Mouse (Mus musculus) neutrophil, adult 5-6 weeks (primary cell): ENCODE results near the gene Alad. TPM values are rescaled to one million over a fixed set of nuclear protein-coding genes. Genes with fewer than 3 reads are reported as not detected.

Source experiments
- ATAC-seq: fragments of 151-379, 151-347 bp; 2 replicates; pipeline ENCODE4 v1.8.0; 2017; ENCODE audit warnings: mild to moderate bottlenecking, moderate TSS enrichment; ENCODE audit not compliant: insufficient number of reproducible peaks, poor library complexity, low FRiP score, severe bottlenecking; ENCODE audit errors: extremely low read depth
- total RNA-seq: library from RNA; stranded (forward); fragments of 200-1000 nt; gene quantifications from 2 replicates; pipeline ENCODE4 v1.2.3, GENCODE M21; 2017

Alad gene
- total RNA-seq, 1 experiment from 2014 or later = 6.8 TPM

- no peak for ATAC-seq
Measured at GRCm38 (mm10) chr4:62460348-62460747, 59.4 kb downstream of the Alad start.

Other genes with a start within 250 kb of the Alad start
- gene Fkbp15, start 159.4 kb downstream of the Alad start, total RNA-seq = 134 and 141 TPM in 2 replicates
- gene Slc31a1, start 159.2 kb downstream of the Alad start, total RNA-seq = 8.1 and 8.3 TPM in 2 replicates
- 44.3 and 44.7 TPM in 2 replicates for gene Cdc26, start 111.3 kb downstream of the Alad start, total RNA-seq
- 13.1 and 15.7 TPM in 2 replicates for gene Prpf4, start 111.1 kb downstream of the Alad start, total RNA-seq
- not detected in 2 replicates for gene Rnf183, start 84.7 kb downstream of the Alad start, total RNA-seq
- gene Wdr31, start 49.0 kb downstream of the Alad start, total RNA-seq = 0.35 TPM in 1 of 2 replicates, not detected in the other
- 1.3 and 1.8 TPM in 2 replicates for gene Bspry, start 39.9 kb downstream of the Alad start, total RNA-seq
- gene Hdhd3, start 16.5 kb downstream of the Alad start, total RNA-seq = not detected in 2 replicates
- 10.7 and 13.1 TPM in 2 replicates for gene Pole3, start 5.2 kb upstream of the Alad start, total RNA-seq
- gene 4933430I17Rik, start 5.5 kb upstream of the Alad start, total RNA-seq = 0.35 TPM in 1 of 2 replicates, not detected in the other
- 155 and 166 TPM in 2 replicates for gene Rgs3, start 39.9 kb upstream of the Alad start, total RNA-seq